Mouse (Mus musculus): ENCODE results near the gene Rfng.

GRCm38 (mm10) chr11:120740981-120741380, 43.0 kb downstream of the Rfng start:
- TF ChIP-seq CTCF (IDR thresholded peaks at IDR 0.05; ENCODE audit: insufficient read depth, low read depth, low read length), result no peak
- TF ChIP-seq POLR2A (IDR thresholded peaks at IDR 0.05; ENCODE audit: insufficient read depth, low read depth, low read length), result no peak
